9 mouse cellular contexts compared by ENCODE assay signal in the genomic region with DNA sequence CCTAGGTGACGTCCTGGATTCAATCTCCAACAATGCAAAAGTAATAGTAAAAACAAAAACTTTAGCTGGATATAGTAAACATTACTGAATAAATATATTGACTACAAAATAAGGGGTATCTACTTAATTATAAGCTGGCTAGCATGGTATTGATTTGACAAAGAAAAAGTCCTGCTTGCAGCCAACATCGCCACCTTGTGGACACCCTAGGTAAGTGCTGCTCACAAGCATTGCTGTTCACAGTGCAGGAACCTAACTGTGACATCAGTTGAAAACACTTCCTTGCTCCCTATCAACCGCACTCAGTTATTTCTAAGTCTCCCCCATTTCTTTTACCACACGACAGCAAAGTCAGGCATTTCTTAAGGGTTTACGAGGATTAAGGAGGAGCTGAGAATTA. TPM values are rescaled to one million over a fixed set of nuclear protein-coding genes. Genes with fewer than 3 reads are reported as not detected.
DNase-seq lines count a peak whose midpoint lies in the region; ATAC-seq and TF ChIP-seq lines count a peak whose summit lies in the region.
"Had no signal": no experiment of that assay in that cellular context is flagged by ENCODE, and none has a peak within 500 bp of the region (broad histone marks: within the 10 kb centered on the region; RNA-seq: fewer than 3 reads in every experiment).

No protein-coding gene starts in this region.

- H3K36me3 ChIP-seq in kidney, embryonic 16.5 days (ENCODE audit: insufficient read depth, low read length) = peaks cover 77% of the 10 kb centered on the region
- H3K36me3 ChIP-seq in CH12.LX (replicated peaks in 1 of 2; ENCODE audit: control insufficient read depth in 1 of 2, insufficient read depth in 1 of 2, low read length in 1 of 2) = peaks cover 50 to 90% of the 10 kb centered on the region in 2 experiments
- H3K36me3 ChIP-seq in liver, embryonic 15.5 days (replicated peaks) = peaks cover 81% of the 10 kb centered on the region
- peaks cover 53% of the 10 kb centered on the region for H3K36me3 ChIP-seq in small intestine, adult 2 months (ENCODE audit: control insufficient read depth, insufficient read depth, low read length)

- no peaks in the 10 kb centered on the region for H3K4me1 ChIP-seq in kidney, embryonic 16.5 days (ENCODE audit: insufficient read depth, low read length)
- H3K4me1 ChIP-seq in CH12.LX (ENCODE audit: control insufficient read depth in 1 of 2, insufficient read depth in 2 of 2) = peaks cover 0 to 48% of the 10 kb centered on the region in 2 experiments; a peak in 2 of 4 replicates
- H3K4me1 ChIP-seq in liver, embryonic 15.5 days (replicated peaks) = peaks cover 13% of the 10 kb centered on the region
- no peaks in the 10 kb centered on the region; the same call in 1 of the 2 replicates for H3K4me1 ChIP-seq in small intestine, adult 2 months (ENCODE audit: control insufficient read depth, insufficient read depth, insufficient read length, low read length)
- H3K4me1 ChIP-seq: heart, embryonic 13.5 days had no signal

- no peak overlapping the region for H3K4me3 ChIP-seq in kidney, embryonic 16.5 days (ENCODE audit: low read length)
- no peak overlapping the region for H3K4me3 ChIP-seq in CH12.LX (replicated peaks in 1 of 3; ENCODE audit: low read depth in 2 of 3, low read length in 2 of 3, poor library complexity in 1 of 3)
- H3K4me3 ChIP-seq in liver, embryonic 15.5 days (replicated peaks) = no peak overlapping the region
- no peak overlapping the region for H3K4me3 ChIP-seq in small intestine, adult 2 months (ENCODE audit: low read depth, low read length)
- H3K4me3 ChIP-seq: heart, embryonic 13.5 days had no signal

- H3K4me2 ChIP-seq in kidney, embryonic 16.5 days (replicated peaks; ENCODE audit: low read depth, low read length) = no peak overlapping the region
- H3K4me2 ChIP-seq in CH12.LX (ENCODE audit: insufficient read depth, low read depth, poor library complexity, severe bottlenecking) = no peak overlapping the region
- no peak overlapping the region for H3K4me2 ChIP-seq in liver, embryonic 15.5 days
- H3K4me2 ChIP-seq: heart, embryonic 13.5 days had no signal

- TF ChIP-seq POLR2A in CH12.LX (IDR thresholded peaks at IDR 0.05; ENCODE audit: low read depth, low read length) = no peak
- no peak for TF ChIP-seq POLR2A in small intestine, adult 2 months (IDR thresholded peaks at IDR 0.05; ENCODE audit: low read depth, low read length)

- H3K27ac ChIP-seq in kidney, embryonic 16.5 days (ENCODE audit: low read length) = no peak overlapping the region
- no peak overlapping the region for H3K27ac ChIP-seq in CH12.LX (ENCODE audit: insufficient read depth, low read depth)
- no peak overlapping the region for H3K27ac ChIP-seq in liver, embryonic 15.5 days (replicated peaks)
- no peak overlapping the region for H3K27ac ChIP-seq in small intestine, adult 2 months (ENCODE audit: insufficient read depth, low read depth, low read length)
- H3K27ac ChIP-seq: heart, embryonic 13.5 days had no signal

- H3K79me2 ChIP-seq in CH12.LX (replicated peaks; ENCODE audit: control insufficient read depth, extremely low read depth, insufficient read depth, poor library complexity, severe bottlenecking) = no peaks in the 10 kb centered on the region; the same call in 1 of the 2 replicates

- dilution Hi-C loops in CH12.LX (cut with MboI; ENCODE audit: extremely low pct_ligation_motif_present, extremely low pct_unique_long_range_greater_than_20kb, low sequenced_read_pairs) = no loop called here

- TF ChIP-seq RAD21 in CH12.LX (IDR thresholded peaks at IDR 0.05; ENCODE audit: low read depth, low read length) = peak; percentile 46

- in situ Hi-C loops in CH12.LX (cut with MboI; ENCODE audit: low pct_ligation_motif_present, low pct_unique_long_range_greater_than_20kb, low sequenced_read_pairs) = loop anchor here (25.0 kb wide), 1 partner anchor 279 kb away; no protein-coding TSS in a partner anchor
- in situ Hi-C loops in Patski (cut with MboI; ENCODE audit: low pct_unique_long_range_greater_than_20kb) = loop anchor here (25.0 kb wide), 1 partner anchor 279 kb away; no protein-coding TSS in a partner anchor

- no peaks in the 10 kb centered on the region for H3K9me3 ChIP-seq in kidney, embryonic 16.5 days (ENCODE audit: low read length)
- H3K9me3 ChIP-seq in CH12.LX (replicated peaks; ENCODE audit: low read length) = no peaks in the 10 kb centered on the region
- no peaks in the 10 kb centered on the region for H3K9me3 ChIP-seq in liver, embryonic 15.5 days (replicated peaks)
- H3K9me3 ChIP-seq: heart, embryonic 13.5 days had no signal

- no peak overlapping the region for H3K9ac ChIP-seq in kidney, embryonic 16.5 days (replicated peaks; ENCODE audit: low read length)
- no peak overlapping the region for H3K9ac ChIP-seq in CH12.LX (ENCODE audit: insufficient read depth, low read depth)
- H3K9ac ChIP-seq in liver, embryonic 15.5 days = no peak overlapping the region
- H3K9ac ChIP-seq: heart, embryonic 13.5 days had no signal

- TF ChIP-seq CTCF in CH12.LX (conservative IDR thresholded peaks at IDR 0.05 in 1 of 2, IDR thresholded peaks at IDR 0.05 in 1 of 2; ENCODE audit: low read depth in 2 of 2, low read length in 2 of 2) = peak; percentile 71 to 91
- TF ChIP-seq CTCF in Patski (IDR thresholded peaks at IDR 0.05) = peak; percentile 90
- peak; percentile 66; the same call in 1 of the 2 replicates for TF ChIP-seq CTCF in small intestine, adult 2 months (IDR thresholded peaks at IDR 0.05; ENCODE audit: extremely low read depth, insufficient read length, insufficient replicate concordance, low read depth, low read length)

- 73% methylated on average over 5 of the region's 5 CpGs for WGBS in kidney, embryonic 16.5 days
- 57% methylated on average over 5 of the region's 5 CpGs for WGBS in liver, embryonic 15.5 days (ENCODE audit: insufficient replicate concordance)
- 67% methylated on average over 5 of the region's 5 CpGs for WGBS in small intestine, adult 2 months

- POLR2A ChIA-PET in Patski (lab: Charles Lee) = no interaction called here

- ATAC-seq in kidney, embryonic 16.5 days (ENCODE audit: low FRiP score, low TSS enrichment) = no peak
- ATAC-seq in Patski = no peak
- ATAC-seq in erythroblast, adult 5-6 weeks (replicated peaks; ENCODE audit: low FRiP score, poor library complexity, severe bottlenecking) = peak; percentile 76
- 0 out of 2 replicates have a peak, but pooled peaks have one; percentile 27 for ATAC-seq in liver, embryonic 15.5 days (ENCODE audit: insufficient read depth)

- no peaks in the 10 kb centered on the region for H3K27me3 ChIP-seq in kidney, embryonic 16.5 days (ENCODE audit: insufficient read depth, low read length)
- H3K27me3 ChIP-seq in CH12.LX (replicated peaks) (no peaks in the 10 kb centered on the region), Patski (no peaks in the 10 kb centered on the region)
- no peaks in the 10 kb centered on the region for H3K27me3 ChIP-seq in liver, embryonic 15.5 days
- H3K27me3 ChIP-seq in small intestine, adult 2 months (ENCODE audit: control insufficient read depth, insufficient read depth, low read length) = no peaks in the 10 kb centered on the region
- H3K27me3 ChIP-seq: heart, embryonic 13.5 days had no signal

- peak; percentile 40 for DNase-seq in kidney, adult 9 months
- DNase-seq in CH12.LX (ENCODE audit: extremely low read depth) (peak; percentile 63), Patski (ENCODE audit: low read depth, low spot score) (no peak)
- no peak for DNase-seq in ovary, adult 18-20 months (ENCODE audit: low spot score)

- CTCF ChIA-PET in Patski (lab: Charles Lee) = interaction anchor here (0.7 to 2.8 kb wide), 13 partner anchors 8 to 206 kb away, joined by 3 to 9 read pairs (median 4); partner anchors contain the start of gene Yeats4

- TF ChIP-seq EP300 in CH12.LX (IDR thresholded peaks at IDR 0.05; ENCODE audit: low read length) = no peak

TF ChIP-seq in CH12.LX, 34 proteins besides CTCF, POLR2A, EP300 and RAD21:
- TF ChIP-seq NRF1 (IDR thresholded peaks at IDR 0.05; ENCODE audit: low read depth, low read length) (no peak), USF2 (conservative IDR thresholded peaks at IDR 0.05; ENCODE audit: low read depth, low read length) (no peak), PAX5 (IDR thresholded peaks at IDR 0.05; ENCODE audit: low read length) (no peak), SMC3 (IDR thresholded peaks at IDR 0.05; ENCODE audit: low read depth, low read length) (peak; percentile 36)

RNA-seq across cellular contexts. Expression of gene Yeats4, which starts 7.5 kb away (rescaled TPM):
- 67.3 and 70.7 TPM in 2 replicates for polyA plus RNA-seq in kidney, embryonic 16.5 days (2015; fragmentation: Nextera tagmentation; extraction: Ambion mirVana)
- total RNA-seq in CH12.LX (2012; rRNA removed) (50.3 and 54.4 TPM in 2 replicates), CH12.LX (2014; rRNA removed) (109 and 110 TPM in 2 replicates)
- polyA plus RNA-seq in CH12.LX (2012; ENCODE audit: insufficient read length, low read depth) (123 and 133 TPM in 2 replicates), Patski (2021) (44.0 TPM)
- 25.9 and 28.6 TPM in 2 replicates for total RNA-seq in erythroblast, adult 5-6 weeks (2015; ENCODE audit: low replicate concordance)
- total RNA-seq in erythroblast, adult 5-6 weeks (2017; ENCODE audit: low replicate concordance) = 25.0 and 51.6 TPM in 2 replicates
- polyA plus RNA-seq in liver, embryonic 15.5 days (2015; fragmentation: Nextera tagmentation; extraction: Ambion mirVana) = 34.3 and 35.7 TPM in 2 replicates
- 9.5 and 22.5 TPM in 2 replicates for polyA plus RNA-seq in small intestine, adult 2 months (2012; rRNA removed)

RNA-seq across cellular contexts. Expression of gene 9530003J23Rik, which starts 21.7 kb away (rescaled TPM):
- polyA plus RNA-seq in kidney, embryonic 16.5 days (2015; fragmentation: Nextera tagmentation; extraction: Ambion mirVana) = not detected in 2 replicates
- total RNA-seq in CH12.LX (2012; rRNA removed) = not detected in 2 replicates
- total RNA-seq in CH12.LX (2014; rRNA removed) = not detected in 2 replicates
- not detected in 2 replicates for polyA plus RNA-seq in CH12.LX (2012; ENCODE audit: insufficient read length, low read depth)
- polyA plus RNA-seq in Patski (2021) = 0.12 TPM
- not detected in 2 replicates for total RNA-seq in erythroblast, adult 5-6 weeks (2015; ENCODE audit: low replicate concordance)
- total RNA-seq in erythroblast, adult 5-6 weeks (2017; ENCODE audit: low replicate concordance) = 0.56 TPM in 1 of 2 replicates, not detected in the other
- polyA plus RNA-seq in liver, embryonic 15.5 days (2015; fragmentation: Nextera tagmentation; extraction: Ambion mirVana) = not detected in 2 replicates
- polyA plus RNA-seq in small intestine, adult 2 months (2012; rRNA removed) = not detected in 2 replicates
- polyA plus RNA-seq: heart, embryonic 13.5 days had no signal

Comparison
In these comparisons a context has a peak if more than half of its experiments do, and no peak if none do; other contexts are left out.
1. DNase-seq: peak in kidney, adult 9 months (single experiment) and CH12.LX (single experiment); none in Patski (single experiment) and ovary, adult 18-20 months (single experiment).
2. ATAC-seq: peak in erythroblast, adult 5-6 weeks (single experiment) and liver, embryonic 15.5 days (single experiment); none in kidney, embryonic 16.5 days (single experiment) and Patski (single experiment).
3. Peak in every context shown above with its lines, with median percentiles within 50 percentile points of each other: CTCF ChIP-seq.